Mouse (Mus musculus): ENCODE measurements around the gene Flrt1.

Flrt1 gene

GRCm38 (mm10) chr19:7130317-7130716 is 24.8 kb upstream of the Flrt1 start:
- no peak for DNase-seq (ENCODE audit: low read depth, low spot score)

DNA sequence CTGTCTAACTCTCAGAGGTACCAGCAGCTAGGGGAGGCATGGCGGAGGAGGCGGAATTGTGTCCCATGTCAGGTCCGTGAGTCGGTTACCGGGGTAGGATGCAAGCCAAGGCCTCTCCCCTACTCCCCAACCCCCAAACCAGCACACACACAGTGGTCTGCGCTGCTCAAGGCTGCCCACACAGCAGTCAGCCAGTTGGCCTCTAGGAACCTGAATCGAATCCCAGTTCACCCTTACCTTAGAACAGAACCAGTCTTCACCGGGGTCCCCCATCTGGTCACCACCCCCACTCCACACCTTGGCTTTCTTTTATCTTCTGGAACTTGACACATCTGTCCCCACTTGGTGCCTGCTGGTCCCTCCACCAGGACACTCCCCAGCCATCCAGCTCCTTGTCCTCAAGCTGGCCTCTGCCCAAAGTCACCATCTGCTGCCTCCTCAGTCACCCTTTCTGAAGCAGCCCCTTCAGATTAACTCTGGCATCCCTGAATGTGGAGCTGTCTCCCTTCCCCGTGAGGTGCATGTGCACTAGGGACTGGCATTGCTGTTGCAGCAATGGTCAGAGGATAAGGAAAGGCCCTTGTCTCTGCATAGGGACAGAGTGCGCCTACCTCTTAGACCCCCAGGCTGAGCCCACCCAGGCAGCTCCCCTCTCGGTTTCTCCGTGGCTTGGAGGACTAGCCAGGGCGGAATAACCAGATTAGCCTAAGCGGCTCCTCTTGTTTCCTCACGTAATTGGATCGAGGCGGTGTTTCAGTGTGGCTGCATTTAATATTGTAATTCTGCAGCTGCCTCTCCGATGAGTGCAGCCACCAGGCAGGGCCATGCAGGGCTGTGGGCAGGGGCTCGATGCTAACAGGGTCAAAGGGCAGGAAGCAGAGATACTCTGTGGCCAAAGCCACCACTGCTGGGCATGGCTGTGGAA is 23.3 kb upstream of the Flrt1 start:
- no peak for DNase-seq (ENCODE audit: low read depth, low spot score)

- DNase-seq (ENCODE audit: low read depth, low spot score) = no peak
These were observed 21.4 kb upstream of the Flrt1 start for GRCm38 (mm10) chr19:7126933-7127332.

DNA sequence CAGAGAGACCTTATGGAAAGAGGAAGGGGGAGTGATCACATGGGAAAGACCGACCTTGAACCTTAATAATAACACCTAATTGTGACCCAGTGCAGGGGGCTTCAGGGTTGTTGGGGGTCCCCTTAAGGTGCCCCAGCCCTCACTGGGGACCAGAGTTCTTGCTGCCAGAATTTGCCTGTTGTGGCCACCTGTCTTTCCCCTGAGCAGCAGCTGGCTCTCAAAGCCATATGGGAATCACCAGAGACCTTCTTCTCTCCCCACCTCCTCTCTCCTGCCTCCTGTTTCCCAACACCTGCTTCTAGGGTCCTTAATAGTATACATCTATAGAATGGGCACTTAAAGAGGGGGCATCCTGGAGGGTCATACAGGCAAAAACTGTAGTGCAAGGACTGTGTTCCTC is 20.7 kb upstream of the Flrt1 start:
- no peak for DNase-seq (ENCODE audit: low read depth, low spot score)

DNA sequence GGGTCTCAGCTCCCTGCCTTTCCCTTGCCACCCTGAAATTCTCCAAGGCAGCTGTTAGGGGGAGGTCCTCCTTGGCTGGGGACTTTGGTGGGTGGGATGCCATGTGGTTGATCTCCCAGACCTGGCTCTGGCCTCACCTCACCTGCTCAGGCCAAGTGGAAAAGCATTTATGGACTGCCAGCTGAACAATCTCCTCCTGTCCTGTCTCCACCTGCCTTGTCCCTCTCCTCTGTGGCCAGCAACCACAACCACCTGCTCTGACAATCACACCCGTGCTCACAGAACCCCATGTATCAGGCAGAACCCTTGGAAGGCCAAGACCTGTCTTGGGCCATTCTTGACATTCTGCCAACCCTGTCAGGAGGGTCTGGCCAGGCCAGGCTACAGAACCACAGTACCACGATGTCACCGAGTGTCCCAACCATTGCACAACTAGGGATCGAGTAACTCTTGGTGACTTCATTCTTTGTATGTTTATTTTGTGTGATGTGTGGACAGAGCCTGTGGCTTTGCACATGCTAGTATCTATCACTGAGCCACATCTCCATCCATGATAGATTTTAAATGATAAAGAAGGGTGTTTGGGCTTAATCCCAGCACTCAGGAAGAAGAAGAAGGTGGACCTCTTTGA is 20.1 kb upstream of the Flrt1 start:
- DNase-seq (ENCODE audit: low read depth, low spot score) = no peak

- DNase-seq (ENCODE audit: low read depth, low spot score) = no peak
These were observed 17.3 kb upstream of the Flrt1 start for GRCm38 (mm10) chr19:7122698-7123306.

DNA sequence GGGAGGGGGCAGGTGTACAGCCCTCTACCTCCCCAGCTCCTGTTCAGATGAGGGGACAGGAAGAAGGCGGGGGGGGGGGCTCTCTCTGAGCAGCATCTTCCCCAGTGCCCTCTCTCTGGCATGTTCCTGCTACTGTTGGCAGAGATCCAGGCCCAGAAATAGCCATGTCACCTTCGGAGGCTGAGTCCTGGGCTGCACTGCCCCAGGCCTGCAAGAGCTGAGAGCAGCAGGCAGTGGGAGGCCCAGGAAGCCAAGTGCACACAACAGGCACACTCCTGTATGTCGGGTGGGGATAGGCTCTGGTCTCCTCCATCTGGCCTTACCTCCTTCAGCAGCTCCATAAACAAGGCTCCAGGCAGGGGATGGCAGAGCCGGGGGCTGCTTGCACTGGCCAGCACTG is 16.7 kb upstream of the Flrt1 start:
- DNase-seq (ENCODE audit: low read depth, low spot score) = no peak

DNA sequence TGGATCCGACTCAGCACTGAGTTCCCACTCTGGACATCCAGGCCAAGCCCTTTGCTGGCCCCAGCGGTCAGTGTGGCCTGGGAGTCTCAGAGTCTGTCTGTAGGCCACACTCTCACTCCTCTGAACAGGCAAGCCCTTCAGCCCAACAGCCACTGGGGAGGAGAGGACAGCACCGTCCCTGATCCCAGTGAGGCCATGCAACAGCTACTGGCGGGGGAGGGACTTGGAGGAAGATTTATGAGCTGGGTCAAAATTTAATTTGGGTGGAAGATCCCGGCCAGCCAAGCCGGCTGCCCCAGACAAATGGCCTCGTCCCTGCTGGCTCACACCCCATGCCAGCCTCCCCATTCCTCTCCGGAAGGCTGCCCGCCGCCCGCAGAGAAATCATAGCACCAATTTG is 15.7 kb upstream of the Flrt1 start:
- no peak for DNase-seq (ENCODE audit: low read depth, low spot score)

DNA sequence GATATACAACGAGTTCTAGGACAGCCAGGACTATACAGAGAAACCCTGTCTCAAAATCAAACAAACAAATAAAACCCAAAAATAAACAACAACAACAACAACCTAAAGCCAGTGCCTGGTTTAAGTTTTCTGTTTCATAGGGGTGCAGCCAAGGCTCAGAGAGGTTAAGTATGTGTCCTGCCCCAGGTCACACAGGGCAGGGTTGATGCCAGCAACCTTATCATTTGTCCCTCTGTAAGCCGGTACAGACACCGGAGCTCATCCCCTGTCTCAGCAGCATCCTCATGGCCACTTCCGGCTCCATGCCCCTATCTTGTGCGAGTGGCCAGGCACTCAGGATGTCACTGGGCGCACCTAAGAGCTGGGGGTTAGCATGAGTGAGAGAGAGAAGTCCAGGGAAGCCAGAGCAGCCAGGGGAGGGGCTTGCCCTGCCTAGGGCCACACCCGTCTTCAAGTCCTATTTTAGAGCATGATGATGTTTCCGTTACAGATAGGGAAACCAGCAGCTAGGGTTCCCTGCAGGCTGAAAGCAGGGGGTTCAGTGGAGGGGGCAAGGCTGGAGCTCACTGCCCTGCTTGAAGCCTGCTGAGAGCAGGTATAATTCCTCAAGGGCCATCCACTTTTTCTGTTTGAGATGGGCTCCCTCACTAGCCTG is 12.3 kb upstream of the Flrt1 start:
- DNase-seq (ENCODE audit: low read depth, low spot score) = no peak

DNA sequence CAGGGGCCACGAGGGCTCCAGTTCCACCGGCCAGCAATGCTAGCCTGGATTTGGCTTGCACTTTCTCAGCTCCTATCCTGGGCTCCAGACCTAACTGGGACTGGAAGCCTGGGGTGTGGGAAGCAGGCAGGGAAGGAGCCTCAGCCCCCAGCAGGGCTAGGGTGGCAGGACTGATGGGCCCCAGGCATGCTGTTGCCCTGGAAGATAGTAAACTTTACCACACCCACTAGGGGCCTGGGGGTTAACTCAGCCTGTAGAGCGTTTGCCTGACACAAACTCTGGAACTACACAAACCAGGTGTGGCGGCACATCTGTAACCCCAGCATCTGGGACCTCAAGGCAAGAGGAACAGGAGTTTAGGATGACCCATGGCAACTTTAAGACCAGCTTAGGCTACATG is 11.6 kb upstream of the Flrt1 start:
- no peak for DNase-seq (ENCODE audit: low read depth, low spot score)

GRCm38 (mm10) chr19:7116038-7116731 is 10.7 kb upstream of the Flrt1 start:
- no peak for DNase-seq (ENCODE audit: low read depth, low spot score)

DNA sequence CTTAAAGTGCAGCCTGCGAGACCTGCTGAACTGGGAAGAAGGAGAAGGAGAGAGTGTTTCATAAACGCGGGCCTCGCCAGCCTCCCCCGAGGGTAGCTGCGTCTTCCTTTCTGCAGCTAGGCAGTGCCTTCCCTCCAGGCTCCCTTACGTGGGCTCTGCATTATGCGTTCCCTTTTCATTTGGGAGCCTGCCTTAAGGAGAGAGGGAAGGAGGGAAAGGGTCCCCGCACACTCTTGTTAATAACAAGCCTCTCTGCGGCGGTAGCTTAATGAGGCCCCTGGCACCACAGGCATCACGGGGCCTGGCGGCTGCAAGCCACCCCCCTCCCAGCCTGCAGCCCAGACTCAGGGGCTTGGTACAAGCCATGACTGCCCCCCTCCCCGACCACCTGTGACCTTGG is 8.0 kb upstream of the Flrt1 start:
- DNase-seq (ENCODE audit: low read depth, low spot score) = no peak

GRCm38 (mm10) chr19:7112628-7113027 is 7.1 kb upstream of the Flrt1 start:
- no peak for DNase-seq (ENCODE audit: low read depth, low spot score)

- no peak for DNase-seq (ENCODE audit: low read depth, low spot score)
These were observed 6.2 kb upstream of the Flrt1 start for GRCm38 (mm10) chr19:7111710-7112109.

DNA sequence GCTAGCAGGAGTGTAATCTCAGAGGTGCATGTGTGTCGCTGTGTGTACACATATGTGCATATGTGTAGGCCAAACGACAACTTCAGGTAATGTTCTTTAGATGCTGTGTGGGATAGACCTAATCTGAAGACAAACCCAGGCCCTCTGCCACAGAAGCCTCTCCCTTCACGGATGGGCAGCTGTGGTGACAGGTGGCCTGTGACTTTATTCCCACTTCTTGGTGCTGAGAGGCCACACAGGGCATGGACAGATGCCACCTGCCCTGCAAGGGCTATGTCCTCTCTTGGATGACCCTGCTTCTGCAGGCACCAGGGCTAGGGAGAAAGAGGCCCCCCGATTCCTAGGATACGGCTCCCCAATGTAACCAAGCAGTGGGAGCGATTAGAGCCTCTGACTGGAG is 5.8 kb upstream of the Flrt1 start:
- no peak for DNase-seq (ENCODE audit: low read depth, low spot score)

GRCm38 (mm10) chr19:7110875-7111274 is 5.3 kb upstream of the Flrt1 start:
- no peak for DNase-seq (ENCODE audit: low read depth, low spot score)

- no peak for DNase-seq (ENCODE audit: low read depth, low spot score)
These were observed 4.6 kb upstream of the Flrt1 start for GRCm38 (mm10) chr19:7110097-7110496.

DNA sequence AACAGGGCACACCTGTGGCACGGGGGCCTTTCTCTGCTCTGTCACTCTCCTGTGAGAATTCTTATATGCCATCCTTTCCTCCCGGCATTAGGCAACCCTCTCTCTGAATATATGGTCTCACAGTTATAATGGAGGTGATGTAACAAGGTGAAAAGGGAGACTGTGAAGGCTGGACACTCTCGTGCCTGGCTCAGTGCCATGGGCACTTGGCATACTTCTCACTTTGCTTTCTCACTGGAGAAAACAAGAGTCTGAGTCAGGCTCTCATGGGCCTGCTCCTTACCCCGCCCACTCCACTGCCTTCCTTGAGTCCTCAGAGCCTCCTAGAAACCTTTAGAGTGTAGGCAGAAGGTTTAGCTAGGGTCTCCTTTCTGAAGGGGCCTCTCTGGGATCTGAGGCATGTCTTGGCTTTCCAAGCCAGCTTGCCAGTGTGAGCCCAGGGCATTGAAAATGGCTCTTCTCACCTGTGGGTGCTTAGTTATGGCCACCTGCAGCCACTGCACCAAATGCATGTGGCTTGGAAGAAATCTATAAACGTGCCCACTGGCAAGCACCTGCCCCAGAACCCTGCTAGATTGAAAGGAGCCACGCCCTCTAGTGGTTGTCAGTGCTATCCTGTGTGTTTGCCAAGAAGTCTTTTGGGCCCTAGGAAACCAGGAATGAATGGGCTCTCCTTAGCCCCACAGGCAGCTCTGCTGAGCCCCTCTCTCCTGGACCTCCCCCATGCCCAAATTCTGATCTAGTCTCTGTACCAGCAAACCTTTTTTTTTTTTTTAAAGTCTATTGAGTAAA is 2.8 kb upstream of the Flrt1 start:
- peak; percentile 67 for DNase-seq (ENCODE audit: low read depth, low spot score)

- DNase-seq (ENCODE audit: low read depth, low spot score) = no peak
These were observed 1.6 kb upstream of the Flrt1 start for GRCm38 (mm10) chr19:7107174-7107573.

GRCm38 (mm10) chr19:7106566-7106965 is 1.0 kb upstream of the Flrt1 start:
- no peak for DNase-seq (ENCODE audit: low read depth, low spot score)

DNA sequence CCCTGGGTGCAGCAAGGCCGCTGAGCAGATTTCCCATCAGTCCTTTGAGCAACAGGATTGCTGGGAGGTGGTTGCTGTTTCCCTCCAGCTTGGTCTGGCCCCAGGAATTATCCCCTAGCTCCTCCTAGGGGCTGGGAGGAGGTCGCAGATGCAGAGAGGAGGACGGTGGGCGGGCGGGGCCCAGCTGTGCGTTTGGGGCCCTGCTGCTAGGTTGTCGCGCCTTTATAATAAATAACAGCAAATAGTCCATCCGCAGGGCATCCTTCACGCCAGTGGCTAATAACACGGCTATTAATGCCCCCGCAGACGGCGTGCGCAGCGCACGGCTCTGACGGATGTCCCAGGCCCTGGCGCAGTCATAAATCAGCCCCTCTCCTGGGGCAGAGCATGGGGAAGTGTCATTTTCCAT is 1.5 kb downstream of the Flrt1 start:
- peak; percentile 74 for DNase-seq (ENCODE audit: low read depth, low spot score)

Data from R1 (cell line).